Mouse (Mus musculus) cerebellum, adult (tissue): ENCODE data around the gene Itga1.

ENCODE experiments used
- ATAC-seq: cut with Nextera tagmentation; 2 replicates; pipeline ENCODE4 v1.9.2; 2017; ENCODE audit warnings: mild to moderate bottlenecking, moderate library complexity, mixed read lengths; ENCODE audit not compliant: insufficient number of reproducible peaks, low FRiP score, low TSS enrichment

The Itga1 gene

DNA sequence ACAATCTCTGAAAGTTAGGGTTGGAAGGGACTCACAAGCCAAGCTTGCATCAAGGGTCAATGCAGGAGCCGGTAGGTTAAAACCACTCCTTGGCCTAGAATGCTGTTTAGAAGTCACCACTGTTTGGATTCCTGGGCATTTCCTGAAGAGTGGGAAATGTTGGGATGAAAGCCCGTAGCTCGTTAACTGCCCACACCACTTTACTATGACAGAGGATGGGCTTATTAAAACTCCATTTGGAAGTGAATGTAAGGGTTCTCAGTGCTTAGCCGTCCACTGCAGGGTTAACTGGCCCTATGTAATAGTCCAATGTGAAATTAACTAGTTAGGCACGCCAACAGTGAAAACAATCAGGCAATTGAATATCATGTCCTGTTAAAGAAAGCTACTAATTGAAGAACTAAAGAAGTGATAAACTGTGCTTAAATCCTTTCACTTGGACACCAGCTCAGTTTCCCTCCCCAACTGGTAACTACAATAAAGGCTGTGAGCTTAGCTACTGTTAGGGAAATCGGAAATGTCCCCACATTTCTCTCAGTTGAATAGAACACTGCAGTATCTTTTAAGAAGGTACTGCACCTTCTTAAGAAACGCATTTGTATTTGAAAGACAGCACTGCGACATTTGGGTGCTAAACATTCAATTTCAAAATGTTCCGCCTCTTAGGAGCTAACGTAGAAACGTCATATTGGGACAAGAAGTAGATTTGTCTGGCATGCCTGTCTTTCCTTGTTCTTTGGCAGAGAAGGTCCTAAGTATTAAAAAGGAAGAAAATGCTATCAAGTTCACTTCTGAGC lies 1.2 kb downstream of the Itga1 start:
- ATAC-seq = no peak

- ATAC-seq = no peak
Measured at GRCm38 (mm10) chr13:115099381-115099780, 2.4 kb downstream of the Itga1 start.

GRCm38 (mm10) chr13:115098227-115098626 lies 3.5 kb downstream of the Itga1 start:
- ATAC-seq = no peak

GRCm38 (mm10) chr13:115096965-115097364 lies 4.8 kb downstream of the Itga1 start:
- ATAC-seq = no peak

DNA sequence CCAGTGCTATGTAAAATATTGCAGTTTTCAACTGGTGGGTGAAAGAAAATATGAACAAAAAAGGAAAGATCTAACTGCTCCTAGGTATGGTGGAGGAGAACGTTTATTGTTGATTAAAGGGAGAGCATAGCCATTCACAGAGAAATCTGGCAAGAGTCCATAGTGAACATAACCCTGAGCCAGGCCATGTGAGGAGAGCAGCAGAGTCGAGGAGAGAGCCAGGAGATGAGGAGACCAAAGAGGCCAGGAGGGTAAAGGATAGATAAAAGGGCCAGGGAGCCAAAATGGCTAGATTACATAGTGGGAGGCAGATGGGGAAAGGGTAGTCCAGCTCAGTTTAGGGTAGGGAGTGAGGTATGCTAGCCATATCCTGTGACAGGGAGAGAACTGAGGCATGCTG lies 5.5 kb downstream of the Itga1 start:
- no peak for ATAC-seq

DNA sequence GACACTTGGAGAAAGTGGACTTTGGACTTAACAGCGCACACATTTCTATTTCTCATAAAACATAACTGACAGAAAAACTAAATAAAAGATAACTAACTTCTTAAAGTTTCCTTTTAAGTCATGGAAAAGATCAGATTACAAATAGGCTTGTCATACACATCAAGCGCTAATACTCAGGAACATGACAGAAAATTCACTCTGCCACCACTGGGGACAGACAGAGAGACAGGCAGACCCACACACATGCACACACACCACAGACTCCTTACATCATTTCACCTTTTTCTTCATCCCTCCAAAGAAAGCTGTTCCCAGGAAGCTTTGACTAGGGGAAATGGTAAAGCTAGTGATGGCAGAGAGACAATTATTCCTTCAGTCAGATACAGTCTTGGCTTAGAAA lies 6.4 kb downstream of the Itga1 start:
- ATAC-seq = no peak

DNA sequence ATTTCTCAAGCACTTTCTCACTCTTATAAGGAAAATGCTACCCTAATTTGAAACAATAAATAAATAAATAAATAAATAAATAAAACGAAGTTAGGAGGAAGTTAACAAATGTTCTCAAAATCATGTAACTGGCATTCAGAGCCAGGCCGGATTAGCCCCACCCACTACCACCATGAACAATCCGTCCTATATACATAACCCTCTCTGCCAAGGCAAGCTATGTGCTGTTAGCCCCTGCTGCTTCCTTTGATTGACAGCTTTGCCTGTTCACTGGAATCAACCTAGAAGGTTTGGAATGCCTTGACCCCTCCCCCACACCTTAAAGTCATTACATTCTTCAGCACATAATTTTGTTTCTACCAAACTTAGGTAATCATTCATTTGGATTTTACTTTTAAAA lies 10.3 kb downstream of the Itga1 start:
- no peak for ATAC-seq

GRCm38 (mm10) chr13:115090977-115091445 lies 10.8 kb downstream of the Itga1 start:
- no peak for ATAC-seq

GRCm38 (mm10) chr13:115090069-115090976 lies 11.4 kb downstream of the Itga1 start, which contains the start of gene Pelo:
Gene Pelo, minus strand, starts transcription at chr13:115090186.
- ATAC-seq = peak; percentile 88

DNA sequence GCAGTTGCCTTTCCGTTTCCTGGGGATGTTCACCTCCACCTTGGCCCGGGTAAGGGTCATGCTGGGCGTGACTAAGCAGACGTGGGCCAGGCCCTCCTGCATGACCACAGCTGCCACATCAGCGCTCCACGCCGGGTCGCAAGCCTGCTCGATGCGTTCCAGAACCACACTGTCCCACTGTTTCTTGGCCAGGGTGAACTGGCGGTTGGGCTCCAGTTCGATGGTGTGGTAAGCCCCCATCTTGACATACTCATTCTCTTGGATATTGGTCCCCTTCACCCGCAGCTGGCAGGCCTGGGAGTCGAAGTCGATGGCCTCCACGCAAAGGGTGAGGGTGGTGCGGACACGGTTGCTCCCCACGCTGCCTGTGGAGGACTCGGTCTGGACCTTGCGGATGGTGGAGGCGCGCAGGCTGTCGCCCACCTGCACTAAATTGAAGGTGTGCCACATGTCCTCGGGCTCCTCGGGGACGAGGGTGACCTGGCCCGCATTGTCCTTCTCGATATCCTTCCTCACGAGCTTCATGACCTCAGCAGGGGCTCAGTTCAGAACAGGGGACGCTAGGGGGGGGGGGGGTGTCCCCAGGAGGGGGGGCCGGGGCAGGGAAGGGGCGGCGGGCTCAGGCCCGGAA lies 12.3 kb downstream of the Itga1 start:
- ATAC-seq = peak; percentile 33

DNA sequence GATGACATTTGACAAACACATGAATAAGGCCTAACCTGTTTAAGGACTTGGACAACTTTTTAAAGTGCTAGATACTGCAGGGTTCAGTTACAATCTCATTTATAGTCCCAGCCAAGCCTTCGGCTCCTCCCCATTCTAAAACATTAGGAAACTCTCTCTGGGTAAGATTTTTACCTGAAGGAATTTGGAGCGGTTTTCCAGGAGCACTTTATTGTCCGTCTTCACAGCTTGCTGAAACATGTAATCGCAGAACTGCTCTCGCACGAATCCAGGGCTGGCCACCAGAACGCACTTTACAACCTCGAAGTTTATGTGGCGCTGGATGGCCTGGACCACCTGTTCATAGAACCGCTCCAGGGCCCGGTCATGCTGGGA lies 12.8 kb downstream of the Itga1 start:
- ATAC-seq = peak; percentile 17; the same call in 1 of the 2 replicates

GRCm38 (mm10) chr13:115085974-115086373 lies 15.8 kb downstream of the Itga1 start:
- ATAC-seq = no peak

GRCm38 (mm10) chr13:115082339-115082738 lies 19.4 kb downstream of the Itga1 start:
- no peak for ATAC-seq

GRCm38 (mm10) chr13:115079996-115080585 lies 21.7 kb downstream of the Itga1 start:
- ATAC-seq = no peak

GRCm38 (mm10) chr13:115078997-115079685 lies 22.6 kb downstream of the Itga1 start:
- ATAC-seq = no peak

- ATAC-seq = no peak
Measured at GRCm38 (mm10) chr13:115077346-115078134, 24.2 kb downstream of the Itga1 start.

GRCm38 (mm10) chr13:115072386-115072785 lies 29.4 kb downstream of the Itga1 start:
- no peak for ATAC-seq

DNA sequence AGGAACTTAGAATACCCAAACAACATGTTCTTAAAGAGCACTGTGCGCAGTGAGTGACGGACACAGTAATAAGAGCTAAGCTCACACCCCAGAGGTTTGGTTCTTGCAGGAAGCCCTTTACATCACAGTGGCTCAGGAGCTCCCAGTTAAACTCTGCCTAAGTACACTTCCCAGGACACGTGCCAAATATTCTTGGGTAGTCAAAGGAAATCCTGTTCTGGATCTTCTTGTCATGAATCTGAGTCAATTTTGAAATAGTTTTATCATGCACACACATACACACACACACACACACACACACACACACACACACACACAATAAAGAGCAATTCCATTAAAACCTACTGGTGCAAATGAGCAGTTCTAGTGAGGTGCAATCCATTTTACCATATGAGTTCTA lies 30.3 kb downstream of the Itga1 start:
- no peak for ATAC-seq

GRCm38 (mm10) chr13:115067968-115068330 lies 33.8 kb downstream of the Itga1 start:
- ATAC-seq = no peak
